8 mouse cellular contexts compared by ENCODE assay signal in genomic region chr4:148164002-148164439, GRCm38 (mm10). TPM values are rescaled to one million over a fixed set of nuclear protein-coding genes. Genes with fewer than 3 reads are reported as not detected.
DNase-seq lines count a peak whose midpoint lies in the region; ATAC-seq and TF ChIP-seq lines count a peak whose summit lies in the region.

No protein-coding gene starts in this region.

- DNase-seq in layer of hippocampus, adult 11-12 months (ENCODE audit: low spot score) = peak; percentile 82
- no peak for DNase-seq in layer of hippocampus, adult 9-10 months (ENCODE audit: low spot score)
- peak; percentile 86 for DNase-seq in embryonic facial prominence, embryonic 14.5 days (ENCODE audit: low spot score)
- DNase-seq in liver = peak; percentile 72
- DNase-seq in midbrain, postnatal 0 days (ENCODE audit: low spot score) = peak; percentile 86
- DNase-seq in spleen, postnatal 36 days (ENCODE audit: low spot score in 2 of 2) = peak; percentile 59 to 68

- H3K4me1 ChIP-seq in embryonic facial prominence, embryonic 14.5 days (ENCODE audit: control insufficient read depth, insufficient read depth, low read length) = peaks cover 2% of the 10 kb centered on the region; the same call in 1 of the 2 replicates
- peaks cover 10% of the 10 kb centered on the region; the same call in 1 of the 2 replicates for H3K4me1 ChIP-seq in heart, embryonic 11.5 days (ENCODE audit: control insufficient read depth, insufficient read depth, low read length)
- H3K4me1 ChIP-seq in kidney, embryonic 14.5 days (ENCODE audit: control insufficient read depth, insufficient read depth, low read length) = no peaks in the 10 kb centered on the region; the same call in none of the 2 replicates
- peaks cover 6% of the 10 kb centered on the region; the same call in 1 of the 2 replicates for H3K4me1 ChIP-seq in midbrain, postnatal 0 days (ENCODE audit: insufficient read depth, low read length)

- 0 out of 2 replicates have a peak overlapping the region, but pooled peaks have one; percentile 51 for H3K9ac ChIP-seq in embryonic facial prominence, embryonic 14.5 days (ENCODE audit: low read depth, low read length)
- H3K9ac ChIP-seq in heart, embryonic 11.5 days (ENCODE audit: low read depth, low read length) = no peak overlapping the region; the same call in 1 of the 2 replicates
- H3K9ac ChIP-seq in kidney, embryonic 14.5 days (ENCODE audit: low read depth, low read length) = no peak overlapping the region; the same call in 1 of the 2 replicates
- H3K9ac ChIP-seq in midbrain, postnatal 0 days (replicated peaks; ENCODE audit: low read length, poor library complexity, severe bottlenecking) = 0 out of 2 replicates have a peak overlapping the region, but pooled peaks have one; percentile 29

- no peak overlapping the region for H3K27ac ChIP-seq in embryonic facial prominence, embryonic 14.5 days (replicated peaks; ENCODE audit: low read depth, low read length)
- H3K27ac ChIP-seq in heart, embryonic 11.5 days (ENCODE audit: low read depth, low read length) = no peak overlapping the region
- no peak overlapping the region for H3K27ac ChIP-seq in kidney, embryonic 14.5 days (ENCODE audit: low read depth, low read length)
- no peak overlapping the region for H3K27ac ChIP-seq in midbrain, postnatal 0 days (ENCODE audit: low read depth, low read length)

- WGBS in embryonic facial prominence, embryonic 14.5 days = 0% methylated on average over 9 of the region's 29 CpGs
- WGBS in heart, embryonic 11.5 days (ENCODE audit: insufficient replicate concordance) = 1% methylated on average over 29 of the region's 29 CpGs
- WGBS in kidney, embryonic 14.5 days = under 1% methylated on average over 29 of the region's 29 CpGs
- under 1% methylated on average over 28 of the region's 29 CpGs for WGBS in midbrain, postnatal 0 days

- peaks cover 72% of the 10 kb centered on the region for H3K27me3 ChIP-seq in embryonic facial prominence, embryonic 14.5 days (replicated peaks; ENCODE audit: control insufficient read depth, insufficient read depth, low read length)
- peaks cover 72% of the 10 kb centered on the region for H3K27me3 ChIP-seq in heart, embryonic 11.5 days (ENCODE audit: control insufficient read depth, insufficient read depth, low read length)
- peaks cover 67% of the 10 kb centered on the region for H3K27me3 ChIP-seq in kidney, embryonic 14.5 days (ENCODE audit: control insufficient read depth, insufficient read depth, low read length)
- H3K27me3 ChIP-seq in midbrain, postnatal 0 days (ENCODE audit: insufficient read depth, low read length) = peaks cover 35% of the 10 kb centered on the region

- no peaks in the 10 kb centered on the region for H3K9me3 ChIP-seq in embryonic facial prominence, embryonic 14.5 days (ENCODE audit: control insufficient read depth, low read length)
- H3K9me3 ChIP-seq in heart, embryonic 11.5 days (replicated peaks; ENCODE audit: control insufficient read depth, low read length) = no peaks in the 10 kb centered on the region
- no peaks in the 10 kb centered on the region for H3K9me3 ChIP-seq in kidney, embryonic 14.5 days (ENCODE audit: control insufficient read depth, low read length)
- no peaks in the 10 kb centered on the region for H3K9me3 ChIP-seq in midbrain, postnatal 0 days (ENCODE audit: low read length)

- H3K36me3 ChIP-seq in embryonic facial prominence, embryonic 14.5 days (ENCODE audit: control insufficient read depth, insufficient read depth, low read length) = no peaks in the 10 kb centered on the region
- H3K36me3 ChIP-seq in heart, embryonic 11.5 days (ENCODE audit: control insufficient read depth, insufficient read depth, low read length) = no peaks in the 10 kb centered on the region
- H3K36me3 ChIP-seq in kidney, embryonic 14.5 days (ENCODE audit: control insufficient read depth, insufficient read depth, low read length) = no peaks in the 10 kb centered on the region
- H3K36me3 ChIP-seq in midbrain, postnatal 0 days (ENCODE audit: insufficient read depth, low read length) = no peaks in the 10 kb centered on the region

- H3K4me3 ChIP-seq in embryonic facial prominence, embryonic 14.5 days (ENCODE audit: low read depth, low read length) = peak overlapping the region; percentile 35
- peak overlapping the region; percentile 38 for H3K4me3 ChIP-seq in heart, embryonic 11.5 days (ENCODE audit: low read depth, low read length)
- H3K4me3 ChIP-seq in kidney, embryonic 14.5 days (ENCODE audit: low read length) = peak overlapping the region; percentile 24
- H3K4me3 ChIP-seq in midbrain, postnatal 0 days (ENCODE audit: low read depth, low read length) = peak overlapping the region; percentile 29; the same call in 1 of the 2 replicates

- H3K4me2 ChIP-seq in embryonic facial prominence, embryonic 14.5 days (ENCODE audit: low read depth, low read length) = peak overlapping the region; percentile 62
- H3K4me2 ChIP-seq in heart, embryonic 11.5 days = peak overlapping the region; percentile 61
- H3K4me2 ChIP-seq in kidney, embryonic 14.5 days (replicated peaks; ENCODE audit: low read depth, low read length) = peak overlapping the region; percentile 41
- peak overlapping the region; percentile 55 for H3K4me2 ChIP-seq in midbrain, postnatal 0 days (ENCODE audit: low read depth, low read length, poor library complexity, severe bottlenecking)

- ATAC-seq in embryonic facial prominence, embryonic 14.5 days (ENCODE audit: low read depth) = peak; percentile 38; the same call in 1 of the 2 replicates
- ATAC-seq in heart, embryonic 11.5 days (replicated peaks; ENCODE audit: insufficient number of reproducible peaks, low FRiP score, low TSS enrichment) = no peak
- ATAC-seq in kidney, embryonic 14.5 days (ENCODE audit: low FRiP score, low TSS enrichment) = peak; percentile 38; the same call in 1 of the 2 replicates
- 0 out of 2 replicates have a peak, but pooled peaks have one; percentile 6 for ATAC-seq in midbrain, postnatal 0 days (ENCODE audit: low FRiP score)

- TF ChIP-seq CTCF in midbrain, postnatal 0 days (IDR thresholded peaks at IDR 0.05) = peak; percentile 77

RNA-seq across cellular contexts. Expression of gene Fbxo2, which starts 3.6 kb away (rescaled TPM):
- polyA plus RNA-seq in embryonic facial prominence, embryonic 14.5 days (2014; fragmentation: Nextera tagmentation; extraction: Ambion mirVana) = 5.4 and 7.9 TPM in 2 replicates
- 0.84 TPM in 2 replicates for polyA plus RNA-seq in heart, embryonic 11.5 days (2014; fragmentation: Nextera tagmentation; extraction: Ambion mirVana)
- polyA plus RNA-seq in kidney, embryonic 14.5 days (2014; fragmentation: Nextera tagmentation; extraction: Ambion mirVana) = 1.5 and 1.9 TPM in 2 replicates
- 13.5 and 17.5 TPM in 2 replicates for total RNA-seq in midbrain, postnatal 0 days (2014; rRNA removed)
- 17.0 and 18.1 TPM in 2 replicates for polyA plus RNA-seq in midbrain, postnatal 0 days (2015; fragmentation: Nextera tagmentation; extraction: Ambion mirVana)

RNA-seq across cellular contexts. Expression of gene Fbxo44, which starts 3.7 kb away (rescaled TPM):
- polyA plus RNA-seq in embryonic facial prominence, embryonic 14.5 days (2014; fragmentation: Nextera tagmentation; extraction: Ambion mirVana) = 7.7 and 9.6 TPM in 2 replicates
- polyA plus RNA-seq in heart, embryonic 11.5 days (2014; fragmentation: Nextera tagmentation; extraction: Ambion mirVana) = 20.4 and 24.8 TPM in 2 replicates
- 10.8 and 13.2 TPM in 2 replicates for polyA plus RNA-seq in kidney, embryonic 14.5 days (2014; fragmentation: Nextera tagmentation; extraction: Ambion mirVana)
- 169 and 189 TPM in 2 replicates for total RNA-seq in midbrain, postnatal 0 days (2014; rRNA removed)
- polyA plus RNA-seq in midbrain, postnatal 0 days (2015; fragmentation: Nextera tagmentation; extraction: Ambion mirVana) = 107 and 116 TPM in 2 replicates

RNA-seq across cellular contexts. Expression of gene Fbxo6, which starts 12.1 kb away (rescaled TPM):
- 13.8 and 15.3 TPM in 2 replicates for polyA plus RNA-seq in embryonic facial prominence, embryonic 14.5 days (2014; fragmentation: Nextera tagmentation; extraction: Ambion mirVana)
- polyA plus RNA-seq in heart, embryonic 11.5 days (2014; fragmentation: Nextera tagmentation; extraction: Ambion mirVana) = 23.3 and 24.5 TPM in 2 replicates
- 16.7 and 19.2 TPM in 2 replicates for polyA plus RNA-seq in kidney, embryonic 14.5 days (2014; fragmentation: Nextera tagmentation; extraction: Ambion mirVana)
- 23.4 and 27.7 TPM in 2 replicates for total RNA-seq in midbrain, postnatal 0 days (2014; rRNA removed)
- polyA plus RNA-seq in midbrain, postnatal 0 days (2015; fragmentation: Nextera tagmentation; extraction: Ambion mirVana) = 23.6 and 25.8 TPM in 2 replicates

RNA-seq across cellular contexts. Expression of gene Draxin, which starts 33.5 kb away (rescaled TPM):
- polyA plus RNA-seq in embryonic facial prominence, embryonic 14.5 days (2014; fragmentation: Nextera tagmentation; extraction: Ambion mirVana) = 0.56 and 0.67 TPM in 2 replicates
- polyA plus RNA-seq in heart, embryonic 11.5 days (2014; fragmentation: Nextera tagmentation; extraction: Ambion mirVana) = 0.06 and 0.16 TPM in 2 replicates
- polyA plus RNA-seq in kidney, embryonic 14.5 days (2014; fragmentation: Nextera tagmentation; extraction: Ambion mirVana) = 0.43 and 0.80 TPM in 2 replicates
- 23.9 and 29.5 TPM in 2 replicates for total RNA-seq in midbrain, postnatal 0 days (2014; rRNA removed)
- 4.3 and 5.0 TPM in 2 replicates for polyA plus RNA-seq in midbrain, postnatal 0 days (2015; fragmentation: Nextera tagmentation; extraction: Ambion mirVana)

RNA-seq across cellular contexts. Expression of gene Mad2l2, which starts 33.8 kb away (rescaled TPM):
- 51.1 and 59.8 TPM in 2 replicates for polyA plus RNA-seq in embryonic facial prominence, embryonic 14.5 days (2014; fragmentation: Nextera tagmentation; extraction: Ambion mirVana)
- 45.3 and 47.2 TPM in 2 replicates for polyA plus RNA-seq in heart, embryonic 11.5 days (2014; fragmentation: Nextera tagmentation; extraction: Ambion mirVana)
- 81.1 and 99.0 TPM in 2 replicates for polyA plus RNA-seq in kidney, embryonic 14.5 days (2014; fragmentation: Nextera tagmentation; extraction: Ambion mirVana)
- total RNA-seq in midbrain, postnatal 0 days (2014; rRNA removed) = 42.0 and 51.7 TPM in 2 replicates
- 84.0 and 89.1 TPM in 2 replicates for polyA plus RNA-seq in midbrain, postnatal 0 days (2015; fragmentation: Nextera tagmentation; extraction: Ambion mirVana)

Comparison
In these comparisons a context has a peak if more than half of its experiments do, and no peak if none do; other contexts are left out.
1. H3K9ac ChIP-seq: peak in embryonic facial prominence, embryonic 14.5 days (single experiment) and midbrain, postnatal 0 days (single experiment); none in heart, embryonic 11.5 days (single experiment) and kidney, embryonic 14.5 days (single experiment).
2. Peak in every context shown above with its lines, with median percentiles within 50 percentile points of each other: H3K4me2 ChIP-seq and H3K4me3 ChIP-seq.